Mouse (Mus musculus): ENCODE measurements around the gene Dvl1. TPM values are rescaled to one million over a fixed set of nuclear protein-coding genes. Genes with fewer than 3 reads are reported as not detected.

The Dvl1 gene
- 10 to 100 TPM; 87.9 to 88.0 TPM for total RNA-seq (2021)

DNA sequence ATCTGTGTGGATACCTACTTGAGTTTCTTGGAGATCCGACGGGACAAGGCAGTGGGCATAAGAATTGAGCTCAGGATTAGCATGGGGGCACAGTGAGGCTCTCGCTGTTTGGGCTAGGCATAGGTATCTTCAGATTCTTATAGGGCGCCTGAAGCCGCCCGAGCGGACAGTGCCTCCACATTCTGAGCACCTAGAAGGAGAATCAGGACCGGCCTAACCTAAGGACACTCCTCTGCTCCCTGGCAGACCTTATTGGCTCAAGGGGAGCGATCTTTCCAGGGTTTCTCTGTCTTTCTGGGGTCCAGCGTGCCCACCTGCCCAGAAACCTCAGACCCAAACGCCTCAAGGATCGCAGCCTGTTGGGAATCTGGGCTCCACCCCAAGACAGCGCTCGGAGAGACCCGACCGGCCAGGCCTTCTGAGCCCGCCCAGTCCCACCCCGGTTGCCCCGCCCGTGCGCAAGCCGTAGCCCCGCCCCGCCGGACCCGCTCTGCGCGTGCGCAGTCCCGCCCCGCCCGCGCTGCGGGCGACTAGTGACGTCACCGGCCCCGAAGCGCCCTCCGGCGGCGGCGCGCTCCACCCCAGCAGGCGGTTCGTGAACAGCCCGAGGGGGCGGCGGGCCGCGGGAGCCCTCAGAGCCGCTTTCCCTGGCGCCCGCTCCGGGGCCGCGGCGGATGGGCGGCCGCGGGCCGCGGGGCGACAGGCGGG, at the start of gene Dvl1:
Gene Dvl1, plus strand, starts transcription at position 532 of the 708 bp plus-strand sequence.
- intact Hi-C loops (cut with DNase I): no loop called here
- peak; percentile 92 to 93 for DNase-seq (ENCODE audit: low spot score in 2 of 2)

DNA sequence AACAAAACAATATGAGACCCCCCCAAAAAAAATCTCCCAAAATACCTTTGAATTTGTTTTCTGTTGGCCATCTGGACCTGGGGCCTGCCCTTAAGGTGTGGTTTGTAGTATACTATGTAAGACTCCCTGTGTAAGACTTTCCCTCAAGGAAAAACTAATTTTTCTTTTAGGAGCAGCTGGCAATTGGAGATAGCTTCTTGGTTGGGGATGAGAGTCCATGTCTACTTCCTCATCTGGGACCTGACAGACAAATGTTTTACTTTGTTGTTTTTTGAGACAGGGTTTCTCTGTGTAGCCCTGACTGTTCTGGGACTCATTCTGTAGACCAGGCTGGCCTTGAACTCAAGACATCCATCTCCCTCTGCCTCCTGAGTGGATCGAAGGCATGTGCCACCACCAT, 45.1 kb upstream of the Dvl1 start:
- intact Hi-C loops (cut with DNase I): no loop called here
- DNase-seq (ENCODE audit: low spot score in 2 of 2): no peak

DNA sequence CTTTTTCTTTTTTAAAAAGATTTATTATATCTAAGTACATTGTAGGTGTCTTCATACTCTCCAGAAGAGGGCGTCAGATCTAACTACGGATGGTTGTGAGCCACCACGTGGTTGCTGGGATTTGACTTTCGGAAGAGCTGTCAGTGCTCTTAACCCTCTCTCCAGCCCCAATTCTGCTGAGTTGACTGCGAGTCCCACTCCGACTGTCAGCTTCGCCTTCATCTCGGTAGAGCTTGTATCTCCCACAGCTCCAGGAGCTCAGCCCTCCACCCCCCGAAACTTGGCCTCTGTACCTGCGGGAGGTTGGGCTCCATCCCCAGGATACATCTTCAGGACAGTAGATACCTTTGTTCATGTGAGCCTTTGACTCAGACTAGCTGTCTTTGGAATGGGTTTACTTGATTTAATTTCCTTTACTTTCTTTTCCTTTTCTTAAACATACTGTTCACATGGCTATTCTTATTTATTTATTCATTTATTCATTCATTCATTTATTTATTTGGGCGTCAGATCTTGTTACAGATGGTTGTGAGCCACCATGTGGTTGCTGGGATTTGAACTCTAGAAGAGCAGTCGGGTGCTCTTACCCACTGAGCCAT, 44.4 kb upstream of the Dvl1 start, which contains the start of gene Mrpl20:
Gene Mrpl20, plus strand, starts transcription at position 138 of the 599 bp plus-strand sequence.
- intact Hi-C loops (cut with DNase I): loop anchor here (1.0 kb wide), 1 partner anchor 28 kb away; the partner anchor contains the start of gene Aurkaip1
- DNase-seq (ENCODE audit: low spot score in 2 of 2): no peak

DNA sequence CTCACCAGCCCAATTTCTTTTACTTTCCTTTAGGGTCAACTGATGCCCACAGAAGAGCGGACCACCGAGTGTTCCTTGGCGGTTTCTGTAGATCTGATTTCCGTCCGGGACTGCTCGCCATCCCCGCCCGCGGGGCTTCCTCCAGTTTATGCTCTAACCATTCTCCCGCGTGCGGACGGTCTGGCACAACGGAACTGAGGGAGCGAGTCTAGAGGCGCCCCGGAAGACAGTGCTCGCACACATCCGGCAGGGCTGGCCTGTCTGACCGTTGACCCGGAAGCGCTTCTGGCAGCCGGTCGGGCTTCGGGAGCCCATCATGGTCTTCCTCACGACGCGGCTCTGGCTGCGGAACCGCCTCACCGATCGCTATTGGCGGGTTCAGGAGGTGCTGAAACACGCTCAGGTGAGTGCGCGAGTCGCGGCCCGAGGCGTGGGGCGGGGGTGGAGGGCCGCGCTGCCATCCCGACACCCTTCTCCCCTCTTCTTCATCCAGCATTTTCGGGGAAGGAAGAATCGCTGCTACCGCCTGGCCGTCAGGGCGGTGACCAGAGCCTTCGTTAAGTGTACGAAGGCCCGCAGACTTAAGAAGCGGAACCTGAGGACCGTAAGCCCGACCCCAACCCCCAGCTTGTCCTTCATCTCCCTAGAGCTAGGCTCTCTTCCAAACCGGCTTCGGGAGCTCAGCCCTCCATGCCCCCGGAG, 43.7 kb upstream of the Dvl1 start:
- intact Hi-C loops (cut with DNase I): loop anchor here (1.0 kb wide), 1 partner anchor 28 kb away; the partner anchor contains the start of gene Aurkaip1
- DNase-seq (ENCODE audit: low spot score in 2 of 2): peak; percentile 96

GRCm38 (mm10) chr4:155807841-155808240, 39.4 kb upstream of the Dvl1 start:
- no peak for DNase-seq (ENCODE audit: low spot score in 2 of 2)
- intact Hi-C loops (cut with DNase I): no loop called here

DNA sequence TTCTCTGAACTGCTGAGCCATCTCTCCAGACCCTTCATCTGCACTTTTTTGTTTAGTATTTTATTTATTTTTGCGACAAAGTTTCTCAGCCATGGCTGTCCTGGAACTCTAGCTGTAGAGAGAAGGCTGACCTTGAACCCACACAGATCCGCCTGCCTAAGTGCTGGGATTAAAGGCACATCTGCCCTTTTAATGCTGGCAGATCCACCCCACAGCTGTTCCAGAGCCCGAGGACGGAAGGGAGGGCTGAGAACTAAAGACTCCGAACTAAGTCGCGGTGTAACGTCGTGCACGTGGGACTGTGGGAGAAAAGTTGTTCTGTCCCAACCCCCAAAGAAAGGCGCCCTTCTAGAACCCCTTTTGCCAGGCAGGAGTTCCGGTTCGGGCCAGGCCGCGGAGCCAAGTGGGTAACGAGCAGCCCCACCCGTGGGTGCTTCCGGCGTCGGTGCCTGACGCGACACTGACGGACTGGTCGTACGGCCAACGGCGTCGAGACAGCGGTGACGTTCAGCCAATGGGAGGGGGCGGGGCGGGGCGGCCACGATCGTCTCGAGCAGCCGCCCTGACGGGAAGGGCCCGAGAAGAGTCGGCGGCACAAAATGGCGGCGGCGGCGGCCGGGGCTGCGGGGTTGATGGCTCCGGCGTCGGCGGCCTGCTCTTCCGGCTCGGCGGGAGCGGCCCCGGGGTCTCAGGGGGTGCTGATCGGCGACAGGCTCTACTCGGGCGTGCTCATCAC, 35.1 kb upstream of the Dvl1 start, which contains the start of gene Ccnl2:
Gene Ccnl2, plus strand, starts transcription at position 561 of the 736 bp plus-strand sequence.
- intact Hi-C loops (cut with DNase I): loop anchor here (1.0 kb wide), 1 partner anchor 19 kb away; the partner anchor contains the start of gene Aurkaip1
- peak; percentile 93 to 97 for DNase-seq (ENCODE audit: low spot score in 2 of 2)

GRCm38 (mm10) chr4:155812665-155813181, 34.5 kb upstream of the Dvl1 start:
- intact Hi-C loops (cut with DNase I): loop anchor here (1.0 kb wide), 1 partner anchor 19 kb away; the partner anchor contains the start of gene Aurkaip1
- no peak for DNase-seq (ENCODE audit: low spot score in 2 of 2)

DNA sequence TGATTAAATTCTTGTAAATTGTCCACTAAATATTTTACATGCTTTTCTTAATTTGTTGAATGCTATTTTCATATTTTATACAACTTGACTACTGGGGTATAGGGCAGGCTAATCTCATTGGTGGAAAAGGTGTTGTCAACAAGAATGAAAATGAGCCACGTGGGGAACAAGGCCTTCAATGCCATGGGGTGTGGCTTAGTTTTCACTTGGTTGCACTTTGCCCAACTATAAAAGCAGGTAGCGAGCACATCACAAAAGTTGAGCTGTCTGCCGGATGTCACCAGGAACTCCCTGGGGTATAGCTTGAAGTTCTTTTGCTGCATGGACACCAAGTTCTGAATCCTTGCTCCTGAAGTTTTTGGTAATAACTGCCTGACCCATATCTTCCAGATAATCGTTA, 29.7 kb upstream of the Dvl1 start:
- DNase-seq (ENCODE audit: low spot score in 2 of 2): no peak
- intact Hi-C loops (cut with DNase I): no loop called here

DNA sequence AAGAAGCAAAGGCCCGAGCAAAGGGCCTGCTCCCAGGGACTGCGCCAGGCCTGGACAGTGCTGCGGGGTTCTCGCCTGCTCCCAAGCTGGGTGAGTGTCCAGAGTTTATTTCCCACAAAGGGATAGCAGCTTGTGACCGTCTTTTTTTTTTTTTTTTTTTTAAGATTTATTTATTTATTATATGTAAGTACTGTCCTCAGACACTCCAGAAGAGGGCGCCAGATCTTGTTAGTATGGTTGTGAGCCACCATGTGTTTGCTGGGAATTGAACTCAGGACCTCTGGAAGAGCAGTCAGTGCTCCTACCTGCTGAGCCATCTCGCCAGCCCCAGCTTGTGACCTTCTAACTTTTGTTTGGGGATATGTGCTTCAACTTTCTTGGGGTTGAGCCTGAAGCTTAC, 26.2 kb upstream of the Dvl1 start:
- intact Hi-C loops (cut with DNase I): no loop called here
- no peak for DNase-seq (ENCODE audit: low spot score in 2 of 2)

DNA sequence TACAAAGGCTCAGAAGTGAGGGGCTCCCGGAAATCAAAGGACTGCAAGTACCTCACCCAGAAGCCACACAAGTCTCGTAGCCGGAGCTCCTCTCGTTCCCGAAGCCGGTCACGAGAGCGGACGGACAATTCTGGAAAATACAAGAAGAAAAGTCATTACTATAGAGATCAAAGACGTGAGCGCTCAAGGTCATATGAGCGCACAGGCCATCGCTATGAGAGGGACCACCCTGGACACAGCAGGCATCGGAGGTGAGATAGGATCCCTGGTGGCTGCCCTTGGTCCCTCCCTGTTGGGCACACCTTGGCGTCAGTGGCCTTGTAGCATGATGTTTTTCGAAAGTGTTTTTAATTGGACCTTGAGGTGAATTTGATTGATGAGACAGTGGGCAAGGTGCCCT, 23.8 kb upstream of the Dvl1 start:
- DNase-seq (ENCODE audit: low spot score in 2 of 2): no peak
- intact Hi-C loops (cut with DNase I): no loop called here

- intact Hi-C loops (cut with DNase I): no loop called here
- DNase-seq (ENCODE audit: low spot score in 2 of 2): no peak
These were observed 17.3 kb upstream of the Dvl1 start for GRCm38 (mm10) chr4:155829866-155830265.

DNA sequence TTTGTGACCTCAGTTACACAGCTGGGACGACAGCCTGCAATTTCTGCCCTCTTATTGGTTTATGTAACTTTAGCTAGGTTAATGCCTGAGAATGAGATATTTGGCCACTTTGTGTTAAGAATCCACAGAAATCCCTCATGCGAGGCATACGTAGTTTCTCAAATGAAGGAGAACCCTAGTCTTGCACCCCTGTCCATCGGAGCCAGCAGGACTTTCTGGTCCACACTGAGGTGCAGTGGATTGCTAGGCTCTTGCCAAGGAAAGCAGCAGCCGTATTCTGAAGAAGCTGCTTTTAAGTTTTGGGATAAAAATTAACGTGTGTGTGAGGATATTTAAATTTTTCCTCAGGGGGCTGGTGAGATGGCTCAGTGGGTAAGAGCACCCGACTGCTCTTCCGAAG, 16.6 kb upstream of the Dvl1 start:
- no peak for DNase-seq (ENCODE audit: low spot score in 2 of 2)
- intact Hi-C loops (cut with DNase I): no loop called here

DNA sequence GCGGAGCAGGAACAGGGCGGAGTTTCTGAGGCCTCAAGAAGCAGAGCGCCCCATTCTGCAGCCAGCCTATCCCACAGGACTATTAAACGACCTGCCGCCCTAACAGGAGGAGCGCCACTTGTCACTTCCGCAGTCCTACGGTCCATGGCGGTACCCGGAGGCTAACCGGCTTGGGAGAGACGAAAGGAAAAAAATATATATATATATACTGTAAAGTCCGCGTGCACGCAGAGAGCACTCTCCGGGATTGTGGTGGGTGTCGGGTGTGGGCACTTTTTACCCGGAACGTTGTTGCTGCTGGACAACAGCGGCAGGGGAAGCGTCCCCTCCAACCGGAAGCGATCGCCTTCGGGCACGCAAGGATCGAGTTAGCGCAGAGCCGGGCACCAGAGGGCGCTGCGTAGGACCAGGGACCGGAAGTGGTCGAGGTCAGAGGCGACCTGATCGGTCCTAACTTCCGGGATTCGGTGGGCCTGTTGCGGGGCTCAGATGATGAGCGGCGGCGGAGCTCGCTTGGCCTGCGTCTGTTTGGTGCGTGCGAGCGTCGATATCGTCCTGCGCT, 15.9 kb upstream of the Dvl1 start, which contains the start of gene Aurkaip1:
Gene Aurkaip1, plus strand, starts transcription at position 68 of the 562 bp plus-strand sequence.
- DNase-seq (ENCODE audit: low spot score in 2 of 2): peak; percentile 95 to 97
- intact Hi-C loops (cut with DNase I): loop anchor here (1.0 kb wide), 2 partner anchors 19 to 28 kb away; partner anchors contain the start of gene Ccnl2

DNA sequence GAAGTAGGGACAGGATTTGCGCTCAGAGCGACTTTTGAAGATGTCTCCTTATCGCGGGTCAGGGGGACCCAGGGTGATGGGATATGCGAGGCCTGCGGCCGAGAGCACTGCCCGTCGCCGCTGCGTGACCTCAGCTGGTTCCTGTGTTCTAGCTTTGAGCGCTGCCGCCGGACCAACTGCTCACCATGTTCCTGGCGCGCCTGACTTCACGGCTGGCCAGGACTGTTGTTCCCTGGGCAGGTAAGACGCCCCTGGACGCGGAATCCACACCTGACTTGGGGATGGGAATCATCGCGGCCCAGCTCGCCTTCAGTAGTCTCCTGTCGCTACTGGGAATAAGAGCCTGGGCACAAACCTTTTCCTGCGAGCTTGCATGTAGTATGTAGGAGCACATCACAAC, 15.4 kb upstream of the Dvl1 start:
- intact Hi-C loops (cut with DNase I): loop anchor here (1.0 kb wide), 2 partner anchors 20 to 29 kb away; partner anchors contain the start of gene Ccnl2
- DNase-seq (ENCODE audit: low spot score in 2 of 2): no peak

DNA sequence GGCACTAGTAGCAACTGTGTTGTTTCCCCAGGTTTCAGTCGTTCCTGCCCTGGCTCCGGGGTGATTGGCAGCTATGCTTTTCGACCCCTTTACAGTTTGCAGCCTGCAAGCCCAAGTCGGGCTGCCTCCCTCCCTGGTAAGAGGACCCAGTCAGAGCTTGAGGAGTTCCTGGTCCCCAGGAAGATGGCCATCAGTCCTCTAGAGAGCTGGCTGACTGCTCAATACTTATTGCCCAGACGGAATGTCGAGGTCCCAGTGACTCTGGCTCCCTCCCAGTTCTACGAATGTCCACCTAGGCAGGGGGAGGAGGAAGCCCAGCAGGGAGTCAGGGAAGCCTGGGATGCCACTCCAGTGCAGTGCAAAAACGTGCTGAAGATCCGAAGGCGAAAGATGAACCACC, 14.9 kb upstream of the Dvl1 start:
- intact Hi-C loops (cut with DNase I): no loop called here
- no peak for DNase-seq (ENCODE audit: low spot score in 2 of 2)

GRCm38 (mm10) chr4:155833234-155833633, 14.0 kb upstream of the Dvl1 start:
- DNase-seq (ENCODE audit: low spot score in 2 of 2): no peak
- intact Hi-C loops (cut with DNase I): no loop called here

DNA sequence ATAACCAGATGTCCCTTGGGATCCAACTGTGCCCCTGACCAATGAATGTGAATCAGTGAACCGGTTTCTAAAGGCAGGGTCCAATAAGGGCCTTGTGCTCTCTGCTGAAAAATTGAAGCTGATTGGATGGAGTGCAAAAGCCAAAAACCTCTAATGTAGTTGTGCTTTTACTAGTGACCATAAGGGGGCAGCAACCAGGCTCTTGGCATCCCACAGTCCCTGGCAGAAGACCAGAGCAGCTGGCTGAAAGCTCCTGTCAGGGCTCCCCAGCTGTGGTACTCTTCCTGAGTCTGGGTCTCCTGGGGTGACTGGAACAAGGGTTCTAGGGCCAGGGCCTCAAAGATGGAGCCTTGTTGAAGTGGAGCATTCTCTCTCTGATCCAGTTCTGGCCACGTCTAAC, 13.4 kb upstream of the Dvl1 start:
- intact Hi-C loops (cut with DNase I): no loop called here
- peak; percentile 73 to 82 for DNase-seq (ENCODE audit: low spot score in 2 of 2)

- no peak for DNase-seq (ENCODE audit: low spot score in 2 of 2)
- intact Hi-C loops (cut with DNase I): no loop called here
These were observed 9.7 kb upstream of the Dvl1 start for GRCm38 (mm10) chr4:155837404-155838010.

Data from left cerebral cortex, postnatal 25 days (tissue).